Mouse (Mus musculus) retina, adult 2 months (tissue): Measurements from ENCODE around the gene Eci1.
A peak's percentile ranks its signal among the peaks of the same experiment; 100 is the strongest.
"Not testable (repeated sequence)": the region's sequence is repeated elsewhere in the genome, so short reads cannot be mapped to it uniquely, and the experiment has no call there.

Source experiments
- DNase-seq: peaks from one replicate; pipeline ENCODE4 v3.0.0-alpha.2; 2012; ENCODE audit warnings: low read depth, low spot score

The Eci1 gene

GRCm38 (mm10) chr17:24426471-24427169, at the start of gene Eci1:
Eci1 (plus strand) TSS chr17:24426641.
- DNase-seq, result peak; percentile 80

GRCm38 (mm10) chr17:24378496-24378895, 47.9 kb upstream of the Eci1 start:
- DNase-seq, result no peak

- DNase-seq, result no peak
These were observed 42.7 kb upstream of the Eci1 start for GRCm38 (mm10) chr17:24383789-24384188.

GRCm38 (mm10) chr17:24388711-24389110, 37.7 kb upstream of the Eci1 start:
- DNase-seq, result no peak

GRCm38 (mm10) chr17:24389865-24390264, 36.6 kb upstream of the Eci1 start:
- peak; percentile 20 for DNase-seq

- DNase-seq, result no peak
These were observed 35.3 kb upstream of the Eci1 start for GRCm38 (mm10) chr17:24391149-24391548.

- DNase-seq, result no peak
These were observed 32.9 kb upstream of the Eci1 start for GRCm38 (mm10) chr17:24393527-24393926.

- DNase-seq, result no peak
These were observed 32.0 kb upstream of the Eci1 start for GRCm38 (mm10) chr17:24394456-24394855.

- no peak for DNase-seq
These were observed 24.1 kb upstream of the Eci1 start for GRCm38 (mm10) chr17:24402371-24402770.

- DNase-seq, result no peak
These were observed 19.2 kb upstream of the Eci1 start for GRCm38 (mm10) chr17:24407116-24407803.

- DNase-seq, result no peak
These were observed 12.8 kb upstream of the Eci1 start for GRCm38 (mm10) chr17:24413557-24414211.

- DNase-seq, result peak; percentile 96
These were observed 12.0 kb upstream of the Eci1 start, which contains the start of gene Rnps1 for GRCm38 (mm10) chr17:24414230-24414976. Rnps1 (plus strand) TSS chr17:24414565.

GRCm38 (mm10) chr17:24415011-24415410, 11.4 kb upstream of the Eci1 start:
- DNase-seq, result no peak

- DNase-seq, result no peak
These were observed 10.3 kb upstream of the Eci1 start for GRCm38 (mm10) chr17:24416051-24416652.

GRCm38 (mm10) chr17:24423114-24423513, 3.3 kb upstream of the Eci1 start:
- DNase-seq, result no peak

GRCm38 (mm10) chr17:24424489-24424888, 2.0 kb upstream of the Eci1 start:
- no peak for DNase-seq

GRCm38 (mm10) chr17:24425326-24425725, 1.1 kb upstream of the Eci1 start:
- DNase-seq, result not testable (repeated sequence)

GRCm38 (mm10) chr17:24425905-24426304, 536 bp upstream of the Eci1 start:
- DNase-seq, result no peak

- DNase-seq, result no peak
These were observed 723 bp downstream of the Eci1 start for GRCm38 (mm10) chr17:24427170-24427557.

- no peak for DNase-seq
These were observed 3.0 kb downstream of the Eci1 start for GRCm38 (mm10) chr17:24429201-24429983.

- no peak for DNase-seq
These were observed 10.6 kb downstream of the Eci1 start for GRCm38 (mm10) chr17:24437016-24437415.
